Mouse (Mus musculus): ENCODE data around the gene Arfgef3. TPM values are rescaled to one million over a fixed set of nuclear protein-coding genes. Genes with fewer than 3 reads are reported as not detected.
"Not testable (repeated sequence)": the region's sequence is repeated elsewhere in the genome, so short reads cannot be mapped to it uniquely, and the experiment has no call there.

Gene Arfgef3
- polyA plus RNA-seq, 1 experiment from 2014 or later: 0.16 TPM

- H3K4me3 ChIP-seq: no peak overlapping the region
- H3K9me3 ChIP-seq: no peaks in the 10 kb centered on the region
- no peak overlapping the region for H3K27ac ChIP-seq
- H3K27me3 ChIP-seq (ENCODE audit: insufficient read depth, poor library complexity, severe bottlenecking): no peaks in the 10 kb centered on the region
- WGBS: 58% methylated on average over 2 of the region's 2 CpGs
- H3K4me1 ChIP-seq: no peaks in the 10 kb centered on the region
- DNase-seq (ENCODE audit: low spot score): no peak
- H3K36me3 ChIP-seq: no peaks in the 10 kb centered on the region
Measured at GRCm38 (mm10) chr10:18612796-18613195, 131.0 kb downstream of the Arfgef3 start.

- WGBS: 62% methylated on average over 5 of the region's 5 CpGs
- H3K9me3 ChIP-seq; H3K4me1 ChIP-seq; DNase-seq (ENCODE audit: low spot score); H3K27ac ChIP-seq; H3K36me3 ChIP-seq; H3K4me3 ChIP-seq; H3K27me3 ChIP-seq (ENCODE audit: insufficient read depth, poor library complexity, severe bottlenecking): not testable (repeated sequence)
Measured at GRCm38 (mm10) chr10:18604827-18605535, 138.8 kb downstream of the Arfgef3 start.

GRCm38 (mm10) chr10:18602030-18602429 is 141.7 kb downstream of the Arfgef3 start:
- Histone ChIP-seq H3K27me3 (ENCODE audit: insufficient read depth, poor library complexity, severe bottlenecking) (no peaks in the 10 kb centered on the region), H3K27ac (no peak overlapping the region), H3K4me3 (no peak overlapping the region), H3K4me1 (no peaks in the 10 kb centered on the region; the same call in 1 of the 2 replicates), H3K36me3 (no peaks in the 10 kb centered on the region), H3K9me3 (no peaks in the 10 kb centered on the region)
- peak; percentile 84 for DNase-seq (ENCODE audit: low spot score)
- 13% methylated on average over 4 of the region's 4 CpGs for WGBS

GRCm38 (mm10) chr10:18597601-18598000 is 146.1 kb downstream of the Arfgef3 start:
- Histone ChIP-seq H3K27ac (no peak overlapping the region), H3K9me3 (no peaks in the 10 kb centered on the region), H3K27me3 (ENCODE audit: insufficient read depth, poor library complexity, severe bottlenecking) (no peaks in the 10 kb centered on the region), H3K4me1 (no peaks in the 10 kb centered on the region; the same call in 1 of the 2 replicates), H3K36me3 (no peaks in the 10 kb centered on the region), H3K4me3 (no peak overlapping the region)
- WGBS: 90% methylated on average over 6 of the region's 6 CpGs
- no peak for DNase-seq (ENCODE audit: low spot score)

- 84% methylated on average over 5 of the region's 5 CpGs for WGBS
- H3K4me3 ChIP-seq: no peak overlapping the region
Measured at GRCm38 (mm10) chr10:18589455-18589854, 154.3 kb downstream of the Arfgef3 start.

GRCm38 (mm10) chr10:18584188-18584587 is 159.6 kb downstream of the Arfgef3 start:
- no peak overlapping the region for H3K4me3 ChIP-seq
- no peaks in the 10 kb centered on the region for H3K4me1 ChIP-seq
- no peaks in the 10 kb centered on the region for H3K9me3 ChIP-seq
- H3K27me3 ChIP-seq (ENCODE audit: insufficient read depth, poor library complexity, severe bottlenecking): no peaks in the 10 kb centered on the region
- no peaks in the 10 kb centered on the region for H3K36me3 ChIP-seq
- no peak for DNase-seq (ENCODE audit: low spot score)
- H3K27ac ChIP-seq: no peak overlapping the region
- WGBS: 33% methylated on average over 7 of the region's 7 CpGs

More at GRCm38 (mm10) chr10:18589455-18589854, 154.3 kb downstream of the Arfgef3 start:
- DNase-seq (ENCODE audit: low spot score): no peak
- no peaks in the 10 kb centered on the region for H3K9me3 ChIP-seq
- H3K4me1 ChIP-seq: no peaks in the 10 kb centered on the region
- peaks cover 3% of the 10 kb centered on the region; the same call in 1 of the 2 replicates for H3K27me3 ChIP-seq (ENCODE audit: insufficient read depth, poor library complexity, severe bottlenecking)
- no peaks in the 10 kb centered on the region for H3K36me3 ChIP-seq
- H3K27ac ChIP-seq: no peak overlapping the region

GRCm38 (mm10) chr10:18572581-18572980 is 171.2 kb downstream of the Arfgef3 start:
- Histone ChIP-seq H3K27me3 (ENCODE audit: insufficient read depth, poor library complexity, severe bottlenecking) (no peaks in the 10 kb centered on the region), H3K27ac (no peak overlapping the region), H3K36me3 (no peaks in the 10 kb centered on the region), H3K4me3 (no peak overlapping the region), H3K4me1 (no peaks in the 10 kb centered on the region), H3K9me3 (no peaks in the 10 kb centered on the region)
- 52% methylated on average over 2 of the region's 2 CpGs for WGBS
- DNase-seq (ENCODE audit: low spot score): no peak

GRCm38 (mm10) chr10:18562940-18563339 is 180.8 kb downstream of the Arfgef3 start:
- Histone ChIP-seq H3K9me3 (no peaks in the 10 kb centered on the region), H3K27ac (no peak overlapping the region), H3K4me1 (no peaks in the 10 kb centered on the region), H3K27me3 (ENCODE audit: insufficient read depth, poor library complexity, severe bottlenecking) (no peaks in the 10 kb centered on the region), H3K4me3 (no peak overlapping the region), H3K36me3 (no peaks in the 10 kb centered on the region)
- WGBS: 9% methylated on average over 4 of the region's 4 CpGs
- no peak for DNase-seq (ENCODE audit: low spot score)

- Histone ChIP-seq H3K27ac (no peak overlapping the region), H3K27me3 (ENCODE audit: insufficient read depth, poor library complexity, severe bottlenecking) (no peaks in the 10 kb centered on the region), H3K36me3 (no peaks in the 10 kb centered on the region), H3K4me3 (no peak overlapping the region), H3K9me3 (no peaks in the 10 kb centered on the region), H3K4me1 (no peaks in the 10 kb centered on the region)
- DNase-seq (ENCODE audit: low spot score): no peak
- 52% methylated on average over 5 of the region's 5 CpGs for WGBS
Measured at GRCm38 (mm10) chr10:18561445-18561844, 182.3 kb downstream of the Arfgef3 start.

GRCm38 (mm10) chr10:18559076-18559475 is 184.7 kb downstream of the Arfgef3 start:
- DNase-seq (ENCODE audit: low spot score); H3K4me3 ChIP-seq; H3K4me1 ChIP-seq; H3K27ac ChIP-seq; H3K27me3 ChIP-seq (ENCODE audit: insufficient read depth, poor library complexity, severe bottlenecking); H3K9me3 ChIP-seq; H3K36me3 ChIP-seq: not testable (repeated sequence)
- 78% methylated on average over 9 of the region's 9 CpGs for WGBS

- Histone ChIP-seq H3K9me3 (no peaks in the 10 kb centered on the region), H3K27me3 (ENCODE audit: insufficient read depth, poor library complexity, severe bottlenecking) (no peaks in the 10 kb centered on the region), H3K4me1 (peaks cover 10% of the 10 kb centered on the region; the same call in 1 of the 2 replicates), H3K4me3 (peak overlapping the region; percentile 60), H3K36me3 (no peaks in the 10 kb centered on the region), H3K27ac (0 out of 2 replicates have a peak overlapping the region, but pooled peaks have one; percentile 23)
- DNase-seq (ENCODE audit: low spot score): no peak
- WGBS: 4% methylated on average over 35 of the region's 35 CpGs
Measured at GRCm38 (mm10) chr10:18549321-18550216, 194.2 kb downstream of the Arfgef3 start.

- Histone ChIP-seq H3K9me3 (no peaks in the 10 kb centered on the region), H3K36me3 (no peaks in the 10 kb centered on the region), H3K4me3 (no peak overlapping the region), H3K27ac (no peak overlapping the region), H3K4me1 (peaks cover 10% of the 10 kb centered on the region; the same call in 1 of the 2 replicates), H3K27me3 (ENCODE audit: insufficient read depth, poor library complexity, severe bottlenecking) (no peaks in the 10 kb centered on the region)
- DNase-seq (ENCODE audit: low spot score): no peak
- 87% methylated on average over 4 of the region's 4 CpGs for WGBS
Measured at GRCm38 (mm10) chr10:18547381-18547780, 196.4 kb downstream of the Arfgef3 start.

GRCm38 (mm10) chr10:18545813-18546235 is 197.9 kb downstream of the Arfgef3 start, which contains the start of gene Hebp2:
Gene Hebp2 (minus strand): TSS chr10:18546076.
- H3K27ac ChIP-seq: peak within 1 kb of the TSS; percentile 87

More at GRCm38 (mm10) chr10:18545813-18546235, 197.9 kb downstream of the Arfgef3 start, which contains the start of gene Hebp2:
- Histone ChIP-seq H3K27me3 (ENCODE audit: insufficient read depth, poor library complexity, severe bottlenecking) (no peaks in the 10 kb centered on the region), H3K36me3 (no peaks in the 10 kb centered on the region), H3K4me3 (peak within 1 kb of the TSS; percentile 71), H3K9me3 (no peaks in the 10 kb centered on the region), H3K4me1 (peaks cover 10% of the 10 kb centered on the region; the same call in 1 of the 2 replicates)
- DNase-seq (ENCODE audit: low spot score): peak; percentile 88
- under 1% methylated on average over 22 of the region's 22 CpGs for WGBS

Measured in heart, embryonic 10.5 days (tissue).